Mouse (Mus musculus) frontal cortex, postnatal 25 days (tissue): Measurements from ENCODE around the gene Syngr3.

Source experiments
- DNase-seq, 2 experiments: peaks; one replicate each; pipeline ENCODE4 v3.0.0; 2022; ENCODE audit warnings: low spot score in 2 of 2

The Syngr3 gene

DNA sequence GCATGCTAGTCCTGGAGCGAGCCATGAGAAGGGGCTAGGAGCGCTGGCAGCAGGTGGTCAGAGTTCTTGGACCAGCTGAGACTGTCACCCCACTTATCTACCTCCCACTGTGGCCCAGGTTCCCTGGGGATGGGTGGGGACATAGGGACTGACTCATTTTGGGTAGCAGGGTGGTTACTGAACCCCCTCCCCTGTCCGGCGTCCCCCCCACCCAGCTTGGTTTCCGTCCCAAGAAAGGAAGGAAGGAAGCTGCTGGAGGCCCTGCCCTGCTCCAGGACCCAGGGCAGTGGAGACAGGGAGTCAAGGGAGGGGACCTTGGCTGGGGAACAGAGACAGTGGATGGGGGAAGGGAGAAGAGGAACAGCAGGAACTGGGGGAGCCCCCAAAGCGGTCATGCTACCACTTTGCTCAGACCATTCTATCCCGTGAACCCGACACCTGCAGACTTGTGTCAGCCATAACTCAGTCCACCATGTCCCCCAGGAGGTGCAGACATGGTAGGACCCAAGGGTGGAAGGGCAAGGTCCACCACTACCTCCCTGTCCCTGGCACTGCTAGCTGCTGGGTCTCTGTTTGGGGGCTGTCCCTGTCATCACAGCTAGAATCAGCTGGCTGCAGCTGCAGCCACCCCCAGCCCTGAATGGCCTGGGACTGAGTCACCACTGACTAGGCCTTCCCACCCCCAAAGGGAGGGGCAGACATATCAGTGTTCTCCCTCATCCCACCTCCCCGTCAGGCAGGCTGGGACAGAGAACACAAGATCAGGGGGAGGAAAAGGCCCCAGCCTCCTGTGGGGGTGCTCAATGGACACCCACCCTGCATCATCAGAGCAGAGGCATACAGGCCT, 44.7 kb downstream of the Syngr3 start:
- no peak for DNase-seq

DNA sequence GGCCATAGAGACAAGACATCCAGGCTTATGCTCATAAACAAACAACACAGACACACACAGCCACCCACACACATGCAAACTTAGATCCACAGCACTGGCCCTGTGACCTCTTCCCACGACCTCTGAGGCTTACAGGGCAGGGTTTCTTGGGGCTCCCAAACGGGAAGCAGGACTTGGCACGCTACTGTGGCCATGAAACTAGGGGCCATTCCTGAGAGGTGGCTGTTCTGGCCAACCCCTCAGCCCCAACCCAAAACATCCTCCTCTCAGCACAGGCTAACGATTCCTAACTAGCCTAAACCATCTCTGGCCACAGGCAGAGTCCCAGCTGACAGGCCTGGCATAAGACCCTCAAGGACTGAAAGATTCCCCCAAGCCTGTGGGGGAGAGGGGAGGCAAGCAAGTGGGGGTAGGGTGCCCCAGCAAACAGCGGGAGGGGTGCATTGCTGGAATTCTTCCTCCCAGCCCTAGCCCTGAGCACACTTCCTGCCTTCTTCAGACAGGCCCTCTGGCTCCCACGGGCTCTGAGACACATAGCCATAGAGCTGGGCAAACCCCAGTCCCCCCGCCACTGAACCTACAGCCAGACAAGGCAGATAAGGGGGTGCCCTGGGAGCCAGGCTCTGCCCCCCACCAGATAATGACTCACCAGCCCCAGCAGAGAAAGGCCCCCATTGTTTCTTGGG, 45.6 kb downstream of the Syngr3 start:
- DNase-seq, result no peak

DNA sequence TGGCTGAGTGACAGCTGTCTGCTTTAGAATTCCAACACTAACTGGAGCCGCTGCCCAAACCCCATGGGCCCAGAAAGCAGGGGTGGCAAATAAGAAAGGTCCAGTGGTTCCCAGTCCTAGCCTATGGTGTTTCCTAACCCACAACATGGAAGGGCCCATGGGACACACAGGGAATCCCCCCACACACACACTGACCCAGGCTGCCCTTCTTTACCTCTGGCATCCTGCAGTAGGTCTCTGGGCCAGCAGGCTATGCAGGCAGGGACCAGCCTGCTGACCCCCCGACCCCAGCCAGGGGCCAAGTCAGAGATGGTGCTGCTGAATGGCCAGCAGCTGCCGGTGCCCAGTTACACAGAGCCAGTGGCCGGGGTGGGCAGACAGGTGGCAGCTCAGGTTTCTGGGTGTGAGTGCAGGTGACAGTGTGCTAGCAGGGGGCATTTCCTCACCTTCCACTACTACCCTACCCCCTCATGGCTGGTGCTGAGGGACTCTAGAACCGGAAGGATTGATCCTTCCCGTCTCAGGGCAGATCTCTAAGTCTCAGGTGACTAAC, 46.9 kb downstream of the Syngr3 start:
- no peak for DNase-seq

DNA sequence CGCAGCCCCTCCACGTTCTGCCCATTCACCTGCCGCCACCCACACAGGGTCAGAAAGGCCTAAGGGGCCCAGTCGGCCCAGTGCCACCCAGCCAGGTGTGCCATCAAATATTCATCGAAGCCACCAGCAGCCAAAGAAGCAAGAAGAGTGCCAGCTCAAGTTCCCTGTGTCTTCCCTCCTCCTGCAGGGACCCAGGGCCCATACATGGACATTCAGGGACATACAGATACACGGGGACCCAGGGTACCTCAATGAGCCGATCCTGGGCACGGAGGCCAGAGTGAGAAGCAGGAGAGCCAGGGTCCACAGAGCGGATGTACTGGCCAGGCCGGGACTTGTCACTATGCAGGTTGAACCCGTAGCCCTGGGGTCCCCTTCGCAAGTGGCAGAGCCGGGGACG, 47.8 kb downstream of the Syngr3 start:
- no peak for DNase-seq

DNA sequence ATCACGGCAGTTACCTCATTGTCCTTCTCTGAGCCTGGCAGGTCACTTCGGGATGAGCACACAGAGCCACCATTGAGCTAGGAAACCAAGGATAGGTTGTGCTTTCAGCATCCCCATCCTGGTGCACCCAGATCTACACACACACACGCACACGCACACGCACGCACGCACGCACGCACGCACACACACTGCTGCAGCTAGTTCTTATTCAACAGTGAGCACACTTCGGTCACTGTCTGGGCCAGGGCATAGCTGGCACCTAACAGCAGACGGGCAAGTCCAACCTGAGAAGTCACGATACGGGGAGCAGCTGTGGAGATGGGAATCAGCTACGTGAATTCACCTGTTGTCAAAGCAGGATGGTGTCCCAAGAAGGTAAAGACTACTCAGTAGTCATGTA, 49.2 kb downstream of the Syngr3 start:
- no peak for DNase-seq

DNA sequence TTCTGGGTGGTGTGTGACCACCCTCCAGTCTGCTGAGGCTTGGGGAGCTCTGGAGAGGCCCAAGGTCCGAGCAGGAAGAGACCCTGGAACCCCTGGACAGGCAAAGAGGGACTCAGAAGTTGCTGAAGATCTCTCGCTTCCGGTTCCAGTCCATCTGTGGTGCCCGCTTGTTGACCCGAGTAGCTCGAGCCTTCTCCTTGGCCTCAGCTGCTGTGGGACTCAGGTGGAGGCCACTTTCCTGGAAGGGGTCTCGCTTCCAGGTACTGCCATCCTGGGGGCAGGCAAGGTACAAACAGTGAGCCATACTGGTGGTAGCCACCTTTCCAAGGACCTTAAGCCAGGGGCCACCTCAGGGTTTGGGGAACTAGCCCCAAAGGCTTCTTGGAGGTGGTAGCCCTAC, 49.6 kb downstream of the Syngr3 start:
- DNase-seq, result no peak

DNA sequence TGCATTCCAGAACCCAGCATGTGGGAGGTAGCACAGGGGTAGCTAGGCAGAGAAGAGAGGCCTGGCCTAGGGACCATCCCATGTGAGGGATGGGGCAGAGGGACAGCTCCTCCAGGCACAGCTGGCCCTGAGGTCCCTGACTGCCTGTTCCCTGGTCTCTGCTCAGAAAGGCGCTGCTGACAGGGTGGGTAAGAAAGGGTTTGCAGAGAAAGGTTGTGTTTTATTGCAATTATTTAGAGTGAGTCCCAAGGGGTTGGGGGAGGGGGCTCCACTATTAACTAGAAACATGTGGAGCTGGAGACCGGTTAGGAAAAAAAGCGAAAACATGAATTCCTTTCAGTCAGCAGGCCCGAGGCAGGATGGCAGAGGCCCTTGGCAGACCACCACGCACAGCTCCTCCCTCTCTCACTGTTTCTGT, 50.2 kb downstream of the Syngr3 start:
- no peak for DNase-seq

DNA sequence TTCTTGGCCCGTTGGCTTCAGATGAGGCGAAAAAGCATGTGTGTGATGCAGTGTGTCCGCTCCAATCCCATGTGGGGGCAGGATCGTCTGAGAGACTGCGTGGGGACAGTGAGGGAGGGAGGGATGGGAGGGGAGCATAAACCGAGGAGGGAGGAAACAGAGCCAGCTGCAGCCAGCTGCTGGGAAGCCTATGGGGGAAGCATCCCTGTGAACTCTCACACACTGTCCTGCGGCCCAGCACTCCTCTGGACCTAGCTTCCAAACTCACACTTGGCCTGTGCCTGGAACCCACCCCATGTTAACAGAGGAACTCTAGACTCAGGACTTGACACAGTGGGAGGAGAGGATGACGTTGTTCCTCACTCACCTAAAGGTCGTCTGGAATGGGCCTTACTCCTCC, 50.9 kb downstream of the Syngr3 start:
- no peak for DNase-seq

DNA sequence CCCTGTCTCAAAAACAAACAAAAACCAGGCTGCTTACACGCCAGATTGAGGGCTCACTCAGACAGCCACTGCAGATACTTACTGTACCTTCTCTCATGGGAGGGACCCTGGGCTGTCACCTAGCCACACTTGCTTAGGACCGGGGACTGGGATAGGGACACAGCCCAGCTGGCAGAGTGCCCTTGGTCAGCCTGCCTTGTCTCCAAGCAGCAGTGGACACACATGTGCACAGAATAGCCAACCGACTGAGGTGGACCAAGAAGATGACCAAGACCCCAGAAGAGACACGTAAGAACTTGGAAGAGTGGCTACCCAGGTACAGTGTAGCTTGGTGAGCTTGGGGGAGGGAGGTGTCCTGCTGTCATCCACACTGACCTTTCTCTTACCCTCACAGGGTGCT, 51.5 kb downstream of the Syngr3 start:
- no peak for DNase-seq

DNA sequence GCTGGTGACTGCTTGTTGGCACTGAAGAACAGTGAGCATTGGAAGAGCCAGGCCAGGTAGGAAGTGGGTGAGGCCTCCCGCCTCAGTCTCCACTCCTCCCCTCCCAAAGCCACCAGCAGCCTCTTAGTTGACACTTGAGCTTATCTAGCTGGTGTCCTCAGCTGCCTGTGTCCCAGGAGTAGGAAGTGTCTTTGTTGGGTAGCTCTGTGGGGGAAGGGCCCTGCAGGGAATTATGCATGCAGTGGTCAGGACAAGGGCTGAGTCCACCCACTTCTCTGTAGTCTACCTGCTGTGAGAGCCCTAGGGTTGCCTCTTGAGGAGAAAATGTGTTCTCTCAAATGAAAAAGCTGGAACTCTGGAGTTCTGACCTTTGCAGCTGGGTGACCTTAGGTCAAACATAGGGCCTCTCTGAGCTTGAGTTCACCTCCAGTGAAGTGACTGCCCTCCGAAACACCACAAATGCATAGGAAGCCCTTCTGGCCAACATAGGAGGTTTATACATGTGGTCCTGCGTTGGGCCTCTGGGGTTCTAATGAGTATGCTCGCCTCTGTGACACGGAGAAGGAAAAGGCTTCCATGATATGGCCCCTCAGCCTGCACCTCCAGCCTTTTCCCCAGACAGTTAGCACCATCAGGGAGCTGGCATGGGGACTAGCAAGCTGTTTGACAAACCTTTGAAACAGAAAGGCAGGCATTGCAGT, 52.8 kb downstream of the Syngr3 start:
- DNase-seq, result no peak

DNA sequence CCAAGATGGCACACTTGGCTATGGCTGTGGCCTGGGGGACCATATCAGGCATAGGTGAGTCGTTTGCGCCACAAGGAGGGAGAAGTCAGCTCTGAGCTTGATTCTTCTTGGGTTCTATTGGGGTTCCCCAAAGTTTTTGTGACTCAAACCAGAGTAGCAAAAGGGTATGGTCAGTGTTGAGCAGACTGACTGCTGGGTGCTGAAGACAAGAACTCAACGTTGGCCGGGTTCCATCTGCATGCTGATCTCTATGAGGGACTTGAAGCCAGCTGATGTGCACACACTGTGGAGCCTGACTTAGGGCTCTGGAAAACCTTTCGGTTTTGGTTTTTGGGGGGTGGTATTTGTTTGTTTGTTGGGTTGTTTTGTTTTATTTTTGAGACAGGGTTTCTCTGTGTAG, 54.1 kb downstream of the Syngr3 start:
- DNase-seq, result no peak
